Mouse (Mus musculus) liver, embryonic 15.5 days (tissue): ENCODE measurements at regions not wholly inside any gene's neighbourhood (a gene's known extent, or its start where the extent isn't known, plus 50 kb on each side); places are given as distances from the start of the nearest gene placed in this dataset.

Experiments used
- ATAC-seq: fragments of 200-750 bp; cut with Nextera tagmentation; 2 replicates; pipeline ENCODE4 v1.8.0; 2017; ENCODE audit warnings: moderate number of reproducible peaks, mild to moderate bottlenecking, moderate library complexity; ENCODE audit not compliant: insufficient read depth
- H3K27ac ChIP-seq: fragments of 300-500 bp; sonication (generic); replicated peaks from 2 replicates; pipeline ENCODE4 v1.5.1; 2015; ENCODE audit warnings: mild to moderate bottlenecking, inconsistent platforms
- H3K27me3 ChIP-seq: fragments of 300-500 bp; sonication (generic); 2 replicates; pipeline ENCODE4 v1.6.1; 2015; ENCODE audit warnings: mild to moderate bottlenecking, inconsistent platforms
- H3K36me3 ChIP-seq: fragments of 300-500 bp; sonication (generic); replicated peaks from 2 replicates; pipeline ENCODE4 v1.6.1; 2015; ENCODE audit warnings: moderate library complexity, mild to moderate bottlenecking, inconsistent platforms
- H3K4me1 ChIP-seq: fragments of 300-500 bp; sonication (generic); replicated peaks from 2 replicates; pipeline ENCODE4 v1.6.1; 2015; ENCODE audit warnings: inconsistent platforms
- H3K4me2 ChIP-seq: fragments of 300-500 bp; sonication (generic); 2 replicates; pipeline ENCODE4 v1.6.1; 2015; ENCODE audit warnings: moderate library complexity, mild to moderate bottlenecking, inconsistent platforms
- H3K4me3 ChIP-seq: fragments of 300-500 bp; sonication (generic); replicated peaks from 2 replicates; pipeline ENCODE4 v1.5.1; 2015; ENCODE audit warnings: mild to moderate bottlenecking, inconsistent platforms
- H3K9ac ChIP-seq: fragments of 300-500 bp; sonication (generic); 2 replicates; pipeline ENCODE4 v1.6.1; 2015; ENCODE audit warnings: moderate library complexity, mild to moderate bottlenecking, inconsistent platforms
- H3K9me3 ChIP-seq: fragments of 300-500 bp; sonication (generic); replicated peaks from 2 replicates; pipeline ENCODE4 v1.6.1; 2016; ENCODE audit warnings: inconsistent platforms
- WGBS: fragments of 180-500 bp; shearing (Covaris S2); methylation state at CpG from one replicate; pipeline ENCODE4 v1.1.7; 2015; ENCODE audit warnings: mixed read lengths; ENCODE audit not compliant: insufficient replicate concordance; 5-methylcytosine and 5-hydroxymethylcytosine counted together

DNA sequence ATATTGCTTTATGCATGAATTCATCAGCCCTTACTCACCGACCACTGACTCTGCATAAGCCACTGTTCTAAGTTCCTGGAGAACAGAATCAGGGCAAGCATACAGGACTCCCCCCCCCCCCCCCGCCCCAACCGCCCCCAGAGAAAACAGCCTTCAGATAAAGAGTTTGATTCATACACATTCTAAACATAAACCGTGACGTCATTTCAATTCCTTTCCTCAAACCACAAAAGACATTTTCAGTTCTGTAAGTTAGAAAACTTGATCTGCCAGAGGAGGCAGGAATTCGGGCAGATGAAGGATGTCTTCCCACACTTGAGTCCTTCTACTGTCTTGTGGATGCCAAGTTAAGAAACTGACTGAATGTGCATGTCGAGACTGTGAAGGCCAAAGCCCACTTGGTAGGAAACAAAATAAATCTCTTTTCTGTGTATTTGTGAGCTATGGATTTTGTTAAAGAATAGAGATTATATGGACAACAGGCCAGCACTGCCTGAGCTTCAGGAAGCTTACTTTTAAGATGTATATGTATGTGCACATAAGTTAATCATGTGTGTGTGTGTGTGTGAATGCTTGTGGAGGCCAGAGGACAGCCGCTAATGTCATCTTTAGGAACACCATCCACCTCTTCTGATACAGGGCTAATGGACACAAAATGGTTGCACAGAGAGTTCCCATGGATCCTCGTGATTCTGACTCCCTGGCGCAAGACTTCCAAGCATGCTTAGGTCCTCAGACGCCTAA, 202.4 kb downstream of the Sox4 start:
- no peak for ATAC-seq
- H3K4me2 ChIP-seq = no peak overlapping the region
- no peak overlapping the region for H3K4me3 ChIP-seq
- no peaks in the 10 kb centered on the region for H3K27me3 ChIP-seq
- H3K9me3 ChIP-seq = no peaks in the 10 kb centered on the region
- H3K36me3 ChIP-seq = no peaks in the 10 kb centered on the region
- H3K27ac ChIP-seq = no peak overlapping the region
- H3K9ac ChIP-seq = no peak overlapping the region
- H3K4me1 ChIP-seq = no peaks in the 10 kb centered on the region
- WGBS = 51% methylated on average over 11 of the region's 11 CpGs

DNA sequence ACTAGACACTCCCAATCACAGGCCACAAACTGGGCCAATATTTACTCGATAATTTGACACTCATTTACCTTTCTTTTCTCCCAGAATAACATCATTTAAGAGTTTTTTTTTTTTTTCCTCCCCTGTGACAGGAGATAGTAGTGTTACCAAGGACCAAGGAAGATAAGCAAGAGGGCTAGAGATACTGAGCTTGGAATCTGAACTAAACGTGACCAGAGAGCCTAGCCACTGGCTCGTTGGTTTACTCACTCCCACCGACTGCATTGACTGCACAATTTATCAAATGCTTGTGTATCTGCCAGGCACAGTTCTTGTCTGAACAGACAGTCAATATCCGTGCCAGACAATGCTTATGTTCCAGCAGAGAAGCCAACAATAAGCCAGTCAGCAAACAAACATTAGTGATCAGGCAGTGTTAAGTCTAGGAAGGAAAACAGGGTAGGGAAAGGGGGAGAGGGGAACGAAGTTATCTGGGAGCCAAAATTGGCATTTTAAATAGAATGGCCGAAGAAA, 213.3 kb downstream of the Sox4 start:
- H3K9ac ChIP-seq = no peak overlapping the region
- WGBS = 18% methylated on average over 7 of the region's 7 CpGs
- no peaks in the 10 kb centered on the region for H3K9me3 ChIP-seq
- H3K27ac ChIP-seq = no peak overlapping the region
- no peaks in the 10 kb centered on the region for H3K36me3 ChIP-seq
- H3K4me2 ChIP-seq = no peak overlapping the region
- no peak overlapping the region for H3K4me3 ChIP-seq
- no peak for ATAC-seq
- H3K4me1 ChIP-seq = peaks cover 2% of the 10 kb centered on the region; the same call in 1 of the 2 replicates
- H3K27me3 ChIP-seq = no peaks in the 10 kb centered on the region

DNA sequence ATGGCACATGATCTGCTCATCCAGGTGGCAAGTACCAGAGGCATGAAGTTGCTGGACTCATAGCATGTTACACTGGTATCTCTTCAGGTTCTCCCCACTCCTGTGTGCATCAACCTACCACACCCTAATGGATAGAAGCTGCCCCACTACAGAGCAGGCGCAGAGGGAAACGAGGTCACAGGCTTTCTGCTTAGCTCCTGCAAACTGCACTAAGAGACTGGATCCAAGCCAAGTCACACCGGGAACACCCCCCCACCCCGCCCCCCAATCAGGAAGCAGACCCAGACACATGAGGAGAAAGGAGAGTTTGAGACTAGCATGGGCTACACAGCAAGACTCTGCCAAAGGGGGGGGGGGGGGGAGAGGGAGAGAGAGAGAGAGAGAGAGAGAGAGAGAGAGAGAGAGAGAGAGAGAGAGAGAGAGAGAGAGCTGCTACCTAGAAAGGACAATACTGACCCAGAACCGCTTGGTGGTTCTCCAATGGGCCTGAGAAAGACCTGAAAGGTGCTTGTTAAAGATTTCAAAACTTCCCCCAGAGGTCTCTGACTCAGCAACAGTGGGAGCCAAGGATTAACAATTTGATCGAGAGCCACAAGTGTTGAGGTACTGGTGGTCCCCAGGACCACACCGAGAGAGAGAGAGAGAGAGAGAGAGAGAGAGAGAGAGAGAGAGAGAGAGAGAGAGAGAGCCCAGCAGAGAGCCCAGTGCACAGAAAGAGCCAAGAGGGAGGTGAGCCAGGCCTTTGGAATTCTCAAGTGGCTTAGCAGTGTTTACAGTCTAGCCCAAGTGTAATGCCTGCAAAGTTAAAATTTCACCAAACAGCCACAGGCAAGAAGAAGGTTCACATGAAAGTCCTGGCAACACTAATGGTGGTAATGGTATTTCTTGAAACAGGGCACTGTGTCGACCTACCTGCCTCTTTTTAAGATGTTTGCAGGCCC, 215.1 kb downstream of the Sox4 start:
- no peak for ATAC-seq
- Histone ChIP-seq H3K9me3 (no peaks in the 10 kb centered on the region), H3K4me2 (no peak overlapping the region), H3K27me3 (no peaks in the 10 kb centered on the region), H3K9ac (no peak overlapping the region), H3K4me3 (no peak overlapping the region), H3K4me1 (peaks cover 2% of the 10 kb centered on the region; the same call in 1 of the 2 replicates), H3K36me3 (no peaks in the 10 kb centered on the region), H3K27ac (no peak overlapping the region)
- WGBS = 47% methylated on average over 8 of the region's 8 CpGs

DNA sequence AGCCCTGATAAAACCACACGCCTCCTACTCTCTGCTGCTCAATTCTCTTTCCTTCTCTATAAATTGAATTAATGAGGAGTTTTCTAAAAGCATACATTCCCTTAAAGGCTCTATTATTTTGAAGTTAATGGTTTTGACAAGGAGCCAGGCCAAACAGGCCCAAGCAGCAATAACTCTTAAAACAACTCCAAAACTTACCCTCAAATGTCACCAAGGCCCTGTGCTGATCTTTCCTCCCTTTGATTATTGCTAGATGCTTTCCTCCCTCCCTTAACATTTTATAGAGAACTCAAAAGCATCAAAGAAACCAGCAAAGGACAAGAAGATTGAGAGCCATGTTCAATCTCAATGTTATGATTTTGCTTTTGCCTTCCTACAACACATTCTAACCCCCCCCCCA, 221.0 kb downstream of the Sox4 start:
- Histone ChIP-seq H3K36me3 (no peaks in the 10 kb centered on the region), H3K9ac (no peak overlapping the region), H3K4me3 (no peak overlapping the region), H3K9me3 (no peaks in the 10 kb centered on the region), H3K27ac (no peak overlapping the region), H3K4me1 (no peaks in the 10 kb centered on the region), H3K27me3 (no peaks in the 10 kb centered on the region), H3K4me2 (no peak overlapping the region)
- WGBS = 63% methylated on average over 1 of the region's 1 CpGs
- no peak for ATAC-seq

DNA sequence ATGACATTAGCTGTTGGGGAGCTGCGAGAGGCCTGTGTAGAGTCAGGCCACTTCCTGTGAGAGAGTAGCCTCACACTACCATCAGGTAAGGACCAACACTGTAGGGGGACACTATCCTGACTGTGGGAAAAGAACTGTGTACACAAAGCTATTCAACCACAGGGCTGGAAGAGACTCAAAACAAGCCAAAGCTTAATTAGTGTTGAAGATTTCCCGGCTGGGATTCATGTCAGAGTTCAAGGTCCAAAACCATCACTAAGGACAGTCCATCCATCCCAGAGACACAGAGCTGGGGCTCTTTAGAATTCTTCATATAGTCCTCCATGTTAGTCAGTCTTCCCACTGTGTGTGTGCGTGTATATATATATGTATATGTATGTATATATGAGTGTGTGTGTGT, 221.5 kb downstream of the Sox4 start:
- H3K4me1 ChIP-seq = no peaks in the 10 kb centered on the region
- no peaks in the 10 kb centered on the region for H3K27me3 ChIP-seq
- no peak overlapping the region for H3K4me3 ChIP-seq
- WGBS = 65% methylated on average over 3 of the region's 3 CpGs
- no peak for ATAC-seq
- no peak overlapping the region for H3K27ac ChIP-seq
- no peak overlapping the region for H3K9ac ChIP-seq
- no peaks in the 10 kb centered on the region for H3K9me3 ChIP-seq
- H3K4me2 ChIP-seq = no peak overlapping the region
- no peaks in the 10 kb centered on the region for H3K36me3 ChIP-seq

DNA sequence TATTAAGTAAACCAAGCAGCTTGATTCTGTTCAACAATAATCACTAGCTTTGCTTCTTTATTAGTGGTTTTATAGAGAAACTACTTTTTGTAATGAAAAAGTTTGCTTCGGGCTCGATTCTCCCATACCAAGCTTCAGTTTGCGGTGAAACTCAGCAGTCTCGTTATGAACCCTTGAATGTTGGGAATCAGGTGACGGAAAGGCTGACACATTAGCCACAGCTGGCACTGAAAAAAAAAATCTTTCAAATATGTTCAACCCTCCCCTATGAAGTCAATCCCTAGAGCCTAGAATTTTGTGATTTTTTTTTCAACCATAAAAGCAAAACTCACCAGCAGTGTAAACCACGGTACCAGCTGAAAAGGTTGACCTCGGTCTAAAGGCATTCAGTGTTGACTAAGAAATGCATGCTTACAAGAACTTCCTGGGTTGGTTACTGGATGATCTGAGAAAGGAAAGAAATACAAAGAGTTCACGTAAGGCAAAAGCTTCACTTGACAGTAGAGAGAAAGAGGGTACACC, 223.4 kb downstream of the Sox4 start:
- Histone ChIP-seq H3K4me3 (no peak overlapping the region), H3K27me3 (no peaks in the 10 kb centered on the region), H3K9me3 (no peaks in the 10 kb centered on the region), H3K27ac (no peak overlapping the region), H3K36me3 (no peaks in the 10 kb centered on the region), H3K4me2 (no peak overlapping the region), H3K9ac (no peak overlapping the region), H3K4me1 (no peaks in the 10 kb centered on the region)
- 79% methylated on average over 8 of the region's 8 CpGs for WGBS
- no peak for ATAC-seq

DNA sequence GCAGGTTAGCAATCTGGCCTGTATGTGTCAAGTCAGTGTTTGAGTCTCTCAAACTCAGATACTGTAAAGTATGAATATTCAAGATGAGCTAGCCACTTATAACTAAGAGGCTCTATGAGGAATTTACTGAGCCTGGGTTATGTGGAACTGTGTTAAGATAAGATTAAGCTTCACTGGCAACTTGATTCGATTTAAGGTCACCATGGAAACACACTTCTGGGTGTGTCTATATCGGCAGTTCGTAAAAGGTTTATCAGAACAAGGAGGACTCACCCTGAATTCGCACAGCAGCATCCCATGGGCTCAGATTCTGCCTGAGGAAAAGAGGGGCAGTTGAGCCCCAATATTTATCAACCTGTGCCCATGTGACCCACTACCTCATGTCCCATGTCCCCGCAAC, 224.7 kb downstream of the Sox4 start:
- H3K27ac ChIP-seq = no peak overlapping the region
- no peak overlapping the region for H3K4me2 ChIP-seq
- WGBS = 30% methylated on average over 5 of the region's 5 CpGs
- ATAC-seq = no peak
- H3K4me3 ChIP-seq = no peak overlapping the region
- H3K9me3 ChIP-seq = no peaks in the 10 kb centered on the region
- H3K27me3 ChIP-seq = no peaks in the 10 kb centered on the region
- no peak overlapping the region for H3K9ac ChIP-seq
- H3K36me3 ChIP-seq = no peaks in the 10 kb centered on the region
- no peaks in the 10 kb centered on the region for H3K4me1 ChIP-seq

DNA sequence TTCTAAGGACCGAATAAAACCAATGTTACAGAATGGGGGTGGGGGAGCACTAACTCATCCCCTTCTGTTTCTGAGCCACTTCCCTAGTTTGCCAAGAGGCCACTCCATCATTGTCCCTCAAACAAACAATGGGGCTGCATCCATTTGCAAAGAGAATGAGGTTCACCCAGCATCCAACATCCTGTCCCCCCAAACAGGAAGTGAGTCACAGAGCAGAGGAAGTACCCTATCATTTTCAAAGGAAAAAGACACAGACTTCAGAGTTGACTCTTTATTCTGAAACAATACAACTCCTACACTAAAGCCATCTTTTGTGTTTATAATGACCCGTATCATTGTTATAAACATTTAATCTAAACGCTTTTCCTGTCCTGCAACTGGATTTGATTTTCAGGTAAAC, 229.2 kb downstream of the Sox4 start:
- Histone ChIP-seq H3K4me1 (0 out of 2 replicates have a peak, but pooled peaks cover 3% of the 10 kb centered on the region), H3K27ac (no peak overlapping the region), H3K4me2 (no peak overlapping the region), H3K4me3 (no peak overlapping the region), H3K9me3 (no peaks in the 10 kb centered on the region), H3K36me3 (no peaks in the 10 kb centered on the region), H3K9ac (no peak overlapping the region), H3K27me3 (no peaks in the 10 kb centered on the region)
- 37% methylated on average over 3 of the region's 3 CpGs for WGBS
- no peak for ATAC-seq

DNA sequence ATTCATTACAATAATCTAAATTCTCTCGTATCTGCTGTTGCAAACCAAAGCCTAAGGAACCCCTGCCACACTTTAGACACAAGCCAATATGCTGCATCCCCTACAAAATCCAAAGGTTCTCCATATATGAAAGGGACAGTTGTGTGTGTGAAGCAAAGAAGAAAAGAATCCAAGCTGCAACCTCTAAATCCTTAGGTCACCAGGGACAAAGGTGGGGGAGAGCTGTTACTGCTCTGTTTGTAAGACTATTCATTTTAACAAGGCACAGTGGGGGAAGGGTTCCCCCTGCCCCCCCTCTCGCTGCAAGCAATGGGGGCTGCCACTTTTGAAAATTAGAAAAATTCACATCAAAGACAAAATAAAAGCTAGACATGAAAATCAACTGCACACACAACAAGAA, 231.4 kb downstream of the Sox4 start:
- Histone ChIP-seq H3K27ac (no peak overlapping the region), H3K4me2 (no peak overlapping the region), H3K9ac (no peak overlapping the region), H3K4me3 (no peak overlapping the region), H3K9me3 (no peaks in the 10 kb centered on the region), H3K4me1 (0 out of 2 replicates have a peak, but pooled peaks cover 3% of the 10 kb centered on the region), H3K36me3 (no peaks in the 10 kb centered on the region), H3K27me3 (no peaks in the 10 kb centered on the region)
- ATAC-seq = no peak
- WGBS = 75% methylated on average over 2 of the region's 2 CpGs

DNA sequence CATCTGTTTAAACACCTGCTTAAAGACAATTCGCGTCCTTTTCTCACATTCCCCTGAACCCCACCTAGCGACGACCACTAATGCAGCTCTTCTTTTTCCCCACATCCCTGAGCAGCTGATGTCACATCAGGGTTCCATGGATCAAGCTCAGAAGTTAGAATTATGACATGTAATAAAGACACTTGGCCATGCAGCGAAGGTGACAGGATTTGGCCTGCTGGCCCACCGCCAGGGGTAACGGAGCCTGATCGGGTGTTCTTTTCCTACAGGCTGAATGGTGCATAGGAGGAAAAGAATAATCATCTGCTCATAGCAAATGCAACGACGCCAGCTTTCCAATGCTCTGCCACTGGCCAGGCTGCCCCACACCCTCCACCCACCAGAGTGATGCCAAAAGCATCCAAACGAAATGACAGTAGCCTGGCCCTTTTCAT, 231.9 kb downstream of the Sox4 start:
- Histone ChIP-seq H3K4me2 (no peak overlapping the region), H3K36me3 (no peaks in the 10 kb centered on the region), H3K27me3 (no peaks in the 10 kb centered on the region), H3K4me3 (no peak overlapping the region), H3K9me3 (no peaks in the 10 kb centered on the region), H3K9ac (no peak overlapping the region), H3K27ac (no peak overlapping the region), H3K4me1 (0 out of 2 replicates have a peak, but pooled peaks cover 3% of the 10 kb centered on the region)
- WGBS = 76% methylated on average over 11 of the region's 11 CpGs
- no peak for ATAC-seq

DNA sequence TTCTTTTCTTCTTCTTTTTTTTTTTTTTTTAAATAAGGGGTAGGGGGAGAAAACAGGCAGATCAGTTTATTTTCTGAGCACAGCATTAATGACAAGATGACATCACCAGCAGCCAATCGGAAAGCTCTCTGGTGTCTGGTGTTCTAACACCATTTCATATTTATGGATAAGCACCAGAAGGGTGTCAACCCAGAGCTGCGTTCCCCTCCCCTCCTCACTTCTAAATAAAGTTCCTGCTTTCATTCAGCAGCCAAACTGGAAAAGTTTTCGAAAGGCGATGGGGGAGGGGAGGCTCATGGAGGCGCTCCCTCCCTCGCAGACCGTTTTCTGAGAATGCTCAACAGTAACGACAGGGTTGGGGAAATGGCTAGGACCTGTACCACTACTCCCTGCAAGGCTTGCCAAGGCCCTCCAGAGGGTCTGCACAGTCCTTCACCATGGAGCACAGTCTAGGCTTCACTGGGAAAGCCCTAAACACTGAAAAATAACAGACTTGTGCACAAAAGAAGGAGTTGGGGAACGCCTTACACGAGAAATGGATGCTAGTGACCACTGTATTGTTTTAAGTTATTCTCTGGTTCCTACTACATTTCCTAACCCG, 232.8 kb downstream of the Sox4 start:
- H3K36me3 ChIP-seq = no peaks in the 10 kb centered on the region
- no peak overlapping the region for H3K9ac ChIP-seq
- 0 out of 2 replicates have a peak, but pooled peaks cover 3% of the 10 kb centered on the region for H3K4me1 ChIP-seq
- no peak overlapping the region for H3K4me3 ChIP-seq
- no peak overlapping the region for H3K27ac ChIP-seq
- 32% methylated on average over 11 of the region's 11 CpGs for WGBS
- no peak for ATAC-seq
- no peak overlapping the region for H3K4me2 ChIP-seq
- H3K27me3 ChIP-seq = no peaks in the 10 kb centered on the region
- H3K9me3 ChIP-seq = no peaks in the 10 kb centered on the region
